Mouse (Mus musculus): ENCODE data around the gene Otulin.

- no peak for TF ChIP-seq HCFC1 (IDR thresholded peaks at IDR 0.05; ENCODE audit: low read depth, low read length)
- TF ChIP-seq SIN3A (IDR thresholded peaks at IDR 0.05; ENCODE audit: low read length), result no peak
- no peak for TF ChIP-seq ETS1 (conservative IDR thresholded peaks at IDR 0.05; ENCODE audit: low read depth, low read length)
- no peak for TF ChIP-seq EP300 (IDR thresholded peaks at IDR 0.05; ENCODE audit: low read length)
- no peak for TF ChIP-seq CTCF (conservative IDR thresholded peaks at IDR 0.05 in 1 of 2, IDR thresholded peaks at IDR 0.05 in 1 of 2; ENCODE audit: low read depth in 2 of 2, low read length in 2 of 2)
Measured at GRCm38 (mm10) chr15:27493516-27493915, 137.0 kb downstream of the Otulin start.
